Mouse (Mus musculus) thymus, postnatal 36 days (tissue): Measurements from ENCODE around the gene Olfr891.
"Not testable (repeated sequence)": the region's sequence is repeated elsewhere in the genome, so short reads cannot be mapped to it uniquely, and the experiment has no call there.

Experiments
- DNase-seq, 2 experiments: peaks; one replicate each; pipeline ENCODE4 v3.0.0; 2022; ENCODE audit warnings: mixed read lengths in 2 of 2

The Olfr891 gene

DNA sequence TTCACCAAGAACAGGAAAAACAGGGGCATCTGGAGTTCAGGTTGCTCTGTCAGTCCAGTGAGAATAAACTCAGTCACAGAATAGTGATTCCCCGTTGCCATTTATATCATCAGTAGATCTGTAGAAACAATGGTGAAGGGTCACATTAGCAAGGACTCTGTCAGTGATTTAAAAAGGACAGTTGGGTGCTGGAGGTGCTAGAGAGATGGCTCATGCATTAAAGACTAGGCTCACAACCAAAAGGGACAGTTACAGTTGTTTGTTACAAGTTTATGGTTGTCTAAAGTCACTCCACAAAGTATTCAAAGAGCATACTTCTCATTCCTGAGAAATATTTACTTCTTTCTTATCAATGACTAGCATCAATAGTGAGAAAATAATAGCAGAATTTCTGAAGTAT is at the start of gene Olfr891:
TSS of gene Olfr891 (minus strand) at position 101 of the 400 bp plus-strand sequence.
- DNase-seq, result no peak

DNA sequence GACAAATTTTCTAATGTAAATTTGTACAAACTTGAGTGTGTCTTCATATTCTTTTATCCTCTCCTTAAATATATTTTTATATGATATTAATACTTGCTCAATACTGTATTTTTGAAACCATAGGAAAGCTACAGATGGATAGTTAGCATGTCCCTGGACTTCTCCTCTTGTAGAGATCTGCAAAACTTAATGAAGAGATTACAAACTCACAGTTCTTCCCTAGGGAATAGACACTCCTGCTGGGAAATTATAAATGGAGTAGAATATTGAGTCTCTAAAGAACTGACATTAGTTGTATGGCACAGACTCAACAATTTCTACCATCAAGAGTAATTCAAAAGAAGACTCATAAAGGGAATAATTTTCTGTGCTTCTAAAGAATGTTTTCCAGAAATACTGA is 37.1 kb upstream of the Olfr891 start, which contains the start of gene Olfr894:
TSS of gene Olfr894 (plus strand) at position 301 of the 400 bp plus-strand sequence.
- no peak for DNase-seq

GRCm38 (mm10) chr9:38208065-38208464 is 27.4 kb upstream of the Olfr891 start, which contains the start of gene Olfr893:
Gene Olfr893 (plus strand): TSS chr9:38208365.
- no peak for DNase-seq

DNA sequence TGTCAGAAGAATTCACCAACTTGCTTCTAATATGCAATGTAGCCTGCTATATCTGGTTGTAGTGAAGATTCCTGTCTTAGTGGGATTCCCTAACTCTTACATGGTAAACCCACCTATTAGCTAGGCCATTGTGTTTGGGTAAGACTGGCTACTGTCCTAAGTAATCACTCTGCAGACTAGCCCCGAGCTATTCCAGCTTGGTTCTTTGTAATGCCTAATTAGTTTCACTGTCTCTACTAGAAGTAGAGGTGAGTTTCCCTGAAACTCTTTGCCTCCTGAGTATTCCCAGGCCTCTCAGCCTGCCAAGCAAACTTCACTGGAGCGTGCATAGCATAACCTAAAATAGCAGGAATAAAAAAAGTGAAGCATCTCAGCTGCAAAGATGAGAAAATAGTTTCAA is 12.3 kb downstream of the Olfr891 start:
- DNase-seq, result not testable (repeated sequence)

DNA sequence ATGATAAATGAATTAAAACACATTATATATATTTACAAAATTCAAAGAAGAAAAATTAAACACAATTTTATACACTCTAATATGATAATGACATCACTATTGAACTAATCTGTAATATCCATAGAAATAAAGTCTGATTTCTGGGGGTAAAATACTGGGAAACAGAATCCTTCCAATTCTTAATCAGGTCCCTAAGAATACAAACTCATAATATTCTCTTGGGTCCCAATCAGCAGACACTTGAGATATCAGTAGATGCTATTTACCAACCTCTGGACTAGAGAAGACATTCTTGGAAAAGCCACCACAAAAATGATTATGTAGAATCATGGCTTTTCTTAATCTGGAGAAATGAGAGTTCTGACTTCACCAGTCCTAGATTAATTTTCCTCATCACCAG is 38.4 kb downstream of the Olfr891 start, which contains the start of gene Olfr890:
TSS of gene Olfr890 (plus strand) at position 301 of the 400 bp plus-strand sequence.
- no peak for DNase-seq
